Mouse (Mus musculus): ENCODE measurements around the gene F2r.

The F2r gene

GRCm38 (mm10) chr13:95618309-95618712 lies at the start of gene F2r:
F2r (minus strand) TSS chr13:95618487.
- no peak for DNase-seq (ENCODE audit: low read depth, low spot score)

GRCm38 (mm10) chr13:95667260-95667659 lies 49.0 kb upstream of the F2r start:
- DNase-seq (ENCODE audit: low read depth, low spot score): no peak

- DNase-seq (ENCODE audit: low read depth, low spot score): no peak
Observed at GRCm38 (mm10) chr13:95665644-95666356, 47.5 kb upstream of the F2r start.

GRCm38 (mm10) chr13:95663834-95664233 lies 45.5 kb upstream of the F2r start:
- DNase-seq (ENCODE audit: low read depth, low spot score): no peak

GRCm38 (mm10) chr13:95659432-95659831 lies 41.1 kb upstream of the F2r start:
- no peak for DNase-seq (ENCODE audit: low read depth, low spot score)

- DNase-seq (ENCODE audit: low read depth, low spot score): no peak
Observed at GRCm38 (mm10) chr13:95657171-95657570, 38.9 kb upstream of the F2r start.

GRCm38 (mm10) chr13:95655284-95655683 lies 37.0 kb upstream of the F2r start:
- DNase-seq (ENCODE audit: low read depth, low spot score): peak; percentile 40

GRCm38 (mm10) chr13:95653696-95654095 lies 35.4 kb upstream of the F2r start:
- DNase-seq (ENCODE audit: low read depth, low spot score): no peak

GRCm38 (mm10) chr13:95651870-95652668 lies 33.8 kb upstream of the F2r start:
- no peak for DNase-seq (ENCODE audit: low read depth, low spot score)

GRCm38 (mm10) chr13:95649941-95650340 lies 31.7 kb upstream of the F2r start:
- DNase-seq (ENCODE audit: low read depth, low spot score): no peak

GRCm38 (mm10) chr13:95647248-95647647 lies 29.0 kb upstream of the F2r start:
- no peak for DNase-seq (ENCODE audit: low read depth, low spot score)

- DNase-seq (ENCODE audit: low read depth, low spot score): no peak
Observed at GRCm38 (mm10) chr13:95646687-95647111, 28.4 kb upstream of the F2r start.

- DNase-seq (ENCODE audit: low read depth, low spot score): no peak
Observed at GRCm38 (mm10) chr13:95643740-95644139, 25.5 kb upstream of the F2r start.

GRCm38 (mm10) chr13:95641061-95641986 lies 23.0 kb upstream of the F2r start:
- DNase-seq (ENCODE audit: low read depth, low spot score): no peak

GRCm38 (mm10) chr13:95640408-95640807 lies 22.1 kb upstream of the F2r start:
- no peak for DNase-seq (ENCODE audit: low read depth, low spot score)

- no peak for DNase-seq (ENCODE audit: low read depth, low spot score)
Observed at GRCm38 (mm10) chr13:95639336-95640116, 21.2 kb upstream of the F2r start.

- DNase-seq (ENCODE audit: low read depth, low spot score): no peak
Observed at GRCm38 (mm10) chr13:95638894-95639293, 20.6 kb upstream of the F2r start.

GRCm38 (mm10) chr13:95637737-95638136 lies 19.4 kb upstream of the F2r start:
- no peak for DNase-seq (ENCODE audit: low read depth, low spot score)

GRCm38 (mm10) chr13:95635301-95635700 lies 17.0 kb upstream of the F2r start:
- DNase-seq (ENCODE audit: low read depth, low spot score): no peak

GRCm38 (mm10) chr13:95634451-95634850 lies 16.2 kb upstream of the F2r start:
- no peak for DNase-seq (ENCODE audit: low read depth, low spot score)

- peak; percentile 13 for DNase-seq (ENCODE audit: low read depth, low spot score)
Observed at GRCm38 (mm10) chr13:95633384-95633783, 15.1 kb upstream of the F2r start.

Measured in telencephalon, adult 2 months (tissue).